Mouse (Mus musculus): ENCODE measurements at regions not wholly inside any gene's neighbourhood (a gene's known extent, or its start where the extent isn't known, plus 50 kb on each side); places are given as distances from the start of the nearest gene placed in this dataset.

- no peak for DNase-seq (ENCODE audit: low read depth, low spot score)
These were observed 103.1 kb upstream of the Slc22a12 start for GRCm38 (mm10) chr19:6645912-6646311.

DNA sequence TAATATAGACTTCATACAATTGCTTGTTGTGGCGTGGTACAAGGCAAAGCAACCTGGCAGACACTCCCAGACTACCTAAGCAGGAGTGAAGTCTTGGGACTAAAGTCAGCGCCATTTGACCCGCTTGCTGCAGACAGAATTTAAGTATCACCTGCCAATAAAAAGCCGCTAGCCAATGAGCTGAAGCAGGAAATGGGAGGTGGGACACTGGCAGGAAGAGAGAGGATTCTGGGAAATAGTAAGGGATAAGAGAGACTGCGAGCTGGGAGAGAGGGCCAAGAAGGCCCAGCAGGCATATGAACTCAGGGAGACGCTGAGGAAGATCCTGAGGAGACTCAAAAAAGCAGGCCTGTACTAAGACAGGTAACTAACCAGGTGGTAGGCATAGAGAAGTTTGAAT, 102.0 kb upstream of the Slc22a12 start:
- DNase-seq (ENCODE audit: low read depth, low spot score), result no peak

DNA sequence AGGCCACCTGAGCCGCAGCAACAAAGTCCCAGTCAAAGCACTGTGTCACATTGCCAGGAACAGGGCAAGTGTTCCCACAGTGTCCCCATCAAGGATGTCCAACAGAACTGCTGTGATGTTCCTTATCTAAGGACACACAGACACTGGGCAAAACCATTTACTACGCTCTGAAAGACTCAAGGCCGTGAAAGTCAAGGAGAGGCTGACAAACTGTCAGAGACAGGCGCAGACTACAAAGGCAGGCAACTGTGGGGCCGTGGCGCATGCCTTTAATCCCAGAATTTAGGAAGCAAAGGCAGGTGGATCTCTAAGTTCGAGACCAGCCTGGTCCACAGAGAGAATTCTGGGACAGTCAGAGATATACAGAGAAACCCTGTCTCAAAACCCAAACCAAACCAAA, 96.8 kb upstream of the Slc22a12 start:
- DNase-seq (ENCODE audit: low read depth, low spot score), result no peak

- no peak for DNase-seq (ENCODE audit: low read depth, low spot score)
These were observed 90.6 kb upstream of the Slc22a12 start for GRCm38 (mm10) chr19:6633400-6633799.

DNA sequence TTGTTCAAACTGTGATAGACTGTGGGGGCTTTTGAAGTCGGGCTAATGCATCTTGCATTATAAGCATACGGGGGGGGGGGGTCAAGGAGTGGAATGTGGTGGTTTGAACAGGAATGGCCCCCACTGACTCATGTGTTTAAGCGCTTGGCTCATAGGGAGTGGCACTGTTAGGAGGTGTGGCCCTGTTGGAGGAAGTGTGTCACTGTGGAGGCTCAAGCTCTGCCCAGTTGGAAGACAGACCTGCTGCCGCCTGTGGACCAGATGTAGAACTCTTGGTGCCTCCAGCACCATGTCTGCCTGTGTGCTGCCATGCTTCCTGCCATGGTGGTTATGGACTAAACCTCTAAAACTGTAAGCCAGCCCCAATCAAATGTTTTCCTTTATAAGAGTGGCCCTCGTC, 89.0 kb upstream of the Slc22a12 start:
- DNase-seq (ENCODE audit: low read depth, low spot score), result no peak

DNA sequence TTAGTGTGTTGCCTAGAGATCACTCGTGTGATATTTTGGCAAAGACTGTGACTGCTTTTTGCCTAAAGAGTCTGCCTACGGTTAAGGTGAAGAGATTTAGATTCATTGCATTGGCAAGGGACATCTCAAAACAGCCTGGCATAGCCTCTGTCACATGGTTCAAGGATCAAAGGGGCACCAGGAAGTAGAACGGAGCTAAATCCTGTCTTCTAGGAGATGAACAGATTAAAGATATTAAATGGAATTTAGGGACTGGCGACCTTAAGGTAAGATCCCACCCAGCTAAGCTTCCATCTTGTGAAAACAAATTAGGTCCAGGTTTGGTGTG, 87.7 kb upstream of the Slc22a12 start:
- DNase-seq (ENCODE audit: low read depth, low spot score), result no peak

DNA sequence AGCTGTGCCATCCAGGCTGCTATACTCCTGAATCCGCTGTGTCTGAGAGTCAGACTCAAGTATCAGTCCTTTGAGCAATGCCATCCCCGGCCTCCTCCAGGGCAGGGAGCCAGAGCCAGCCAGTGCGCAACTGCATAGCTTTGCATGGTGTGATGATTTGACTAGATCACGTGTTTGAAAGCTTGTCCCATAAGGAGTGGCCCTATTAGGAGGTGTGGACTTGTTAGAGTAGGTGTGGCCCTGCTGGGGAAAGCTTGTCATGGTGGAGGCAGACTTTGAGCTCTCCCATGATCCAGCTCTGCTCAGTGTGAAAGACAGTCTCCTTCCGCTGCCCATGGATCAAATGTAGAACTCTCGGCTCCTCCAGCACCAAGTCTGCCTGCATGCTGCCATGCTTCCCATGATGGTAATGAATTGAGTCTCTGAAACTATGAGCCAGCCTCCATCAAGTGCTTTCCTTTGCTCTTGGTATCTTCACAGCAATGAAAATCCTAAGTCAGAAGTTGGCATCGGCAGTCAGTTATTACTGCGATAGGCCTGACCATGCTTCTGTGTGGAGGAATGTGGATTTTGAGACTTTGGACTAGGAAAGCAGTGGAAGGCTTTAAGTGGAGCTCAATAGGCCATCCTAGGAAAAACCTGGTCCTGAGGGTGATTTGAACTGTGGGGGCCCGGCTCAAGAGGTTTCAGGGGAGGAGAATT, 87.2 kb upstream of the Slc22a12 start:
- no peak for DNase-seq (ENCODE audit: low read depth, low spot score)

GRCm38 (mm10) chr19:6625574-6625973, 82.7 kb upstream of the Slc22a12 start:
- DNase-seq (ENCODE audit: low read depth, low spot score), result no peak

DNA sequence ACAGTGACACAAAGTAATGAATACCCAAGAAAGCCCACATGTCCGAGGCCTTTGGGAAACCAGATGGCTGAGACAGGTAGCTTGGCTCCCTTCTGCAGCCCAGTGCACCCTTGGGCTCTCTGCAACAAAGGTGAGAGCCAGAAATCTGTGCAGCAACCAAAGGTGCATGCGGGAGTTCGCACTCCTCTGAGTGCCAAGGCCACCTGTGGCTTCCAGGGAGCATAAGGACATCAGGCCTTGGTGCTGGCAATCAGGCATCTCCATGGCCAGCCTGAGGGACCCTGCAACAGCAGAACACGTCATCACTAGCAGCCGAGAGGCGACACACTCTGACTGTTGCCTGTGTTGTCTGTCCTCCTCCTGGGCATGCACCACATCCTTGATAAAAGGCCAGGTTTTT, 78.2 kb upstream of the Slc22a12 start:
- DNase-seq (ENCODE audit: low read depth, low spot score), result no peak

DNA sequence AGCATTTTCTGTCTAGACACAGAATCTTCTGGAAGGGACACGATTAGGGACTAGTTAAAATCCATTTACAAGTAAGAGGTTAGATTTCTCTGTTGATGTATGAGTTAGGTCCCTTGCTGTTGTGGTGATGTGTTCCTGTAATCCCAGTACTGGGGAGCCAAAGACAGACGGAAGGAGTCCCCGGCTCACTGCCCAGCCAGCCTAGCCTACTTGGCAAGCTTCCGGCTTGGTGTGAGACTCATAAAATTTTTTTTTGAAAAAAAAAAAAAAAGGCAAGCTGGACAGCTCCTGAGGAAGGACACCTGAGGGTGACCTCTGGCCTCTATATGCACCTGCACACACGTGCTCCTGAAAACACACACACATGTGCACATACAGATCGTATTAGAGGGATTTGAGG, 76.7 kb upstream of the Slc22a12 start:
- DNase-seq (ENCODE audit: low read depth, low spot score), result no peak

DNA sequence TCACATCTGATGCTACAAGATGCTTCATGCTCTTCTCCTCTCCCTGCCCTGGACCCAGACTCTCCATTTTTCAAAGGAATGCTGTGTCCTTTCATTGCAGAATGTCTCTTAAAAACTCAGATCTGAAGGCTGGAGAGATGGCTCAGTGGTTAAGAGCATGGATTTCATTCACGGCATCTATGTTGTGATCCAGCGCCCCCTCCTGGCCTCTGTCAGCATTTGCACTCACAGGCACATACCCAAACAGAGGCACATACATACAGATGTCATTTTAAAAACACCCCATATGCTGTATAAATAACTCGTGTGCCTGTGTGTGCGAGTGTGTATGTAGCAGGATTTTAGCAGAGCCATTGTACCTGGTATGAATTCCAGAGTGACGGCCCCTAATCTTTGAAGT, 73.8 kb upstream of the Slc22a12 start:
- DNase-seq (ENCODE audit: low read depth, low spot score), result no peak

DNA sequence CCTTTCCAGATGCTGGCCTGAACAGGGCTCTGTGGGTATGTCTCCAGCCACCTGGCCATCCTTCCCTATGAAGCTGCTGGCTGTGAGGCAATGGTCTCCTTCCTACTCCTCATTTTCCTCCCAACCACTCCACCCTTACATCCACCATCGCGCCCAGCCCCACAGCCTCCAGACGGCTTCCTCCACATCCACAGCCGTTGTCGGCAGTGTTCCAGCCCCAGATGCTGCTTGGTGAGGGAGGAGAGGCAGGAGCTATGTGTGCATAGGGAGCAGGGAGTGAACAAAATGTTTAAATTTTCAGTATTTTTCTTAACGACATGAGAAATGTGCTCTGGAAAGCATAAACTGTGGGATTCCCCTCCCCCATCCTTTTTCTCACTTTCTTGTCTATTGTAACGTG, 69.6 kb upstream of the Slc22a12 start:
- DNase-seq (ENCODE audit: low read depth, low spot score), result no peak

- no peak for DNase-seq (ENCODE audit: low read depth, low spot score)
These were observed 69.1 kb upstream of the Slc22a12 start for GRCm38 (mm10) chr19:6611921-6612320.

- no peak for DNase-seq (ENCODE audit: low read depth, low spot score)
These were observed 67.9 kb upstream of the Slc22a12 start for GRCm38 (mm10) chr19:6610715-6611114.

DNA sequence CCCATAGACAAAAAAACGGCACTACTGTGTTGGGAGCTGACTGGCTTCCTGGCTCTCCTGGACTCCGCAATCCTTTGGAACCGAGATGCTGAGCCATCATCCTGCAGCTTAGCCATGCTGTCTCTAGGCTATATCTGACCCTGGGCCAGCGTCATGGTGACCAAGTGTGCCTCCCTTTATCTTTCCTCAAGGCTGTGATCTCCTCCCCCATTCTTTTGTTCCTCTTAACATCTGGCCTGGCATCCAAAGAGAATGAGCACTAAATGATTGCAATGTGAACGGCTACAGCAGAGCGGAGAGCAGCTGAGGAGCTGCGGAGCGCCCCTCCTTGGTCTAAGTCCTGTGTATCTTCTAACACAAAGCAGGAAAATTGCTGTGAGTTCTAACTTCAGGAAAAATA, 67.2 kb upstream of the Slc22a12 start:
- no peak for DNase-seq (ENCODE audit: low read depth, low spot score)

DNA sequence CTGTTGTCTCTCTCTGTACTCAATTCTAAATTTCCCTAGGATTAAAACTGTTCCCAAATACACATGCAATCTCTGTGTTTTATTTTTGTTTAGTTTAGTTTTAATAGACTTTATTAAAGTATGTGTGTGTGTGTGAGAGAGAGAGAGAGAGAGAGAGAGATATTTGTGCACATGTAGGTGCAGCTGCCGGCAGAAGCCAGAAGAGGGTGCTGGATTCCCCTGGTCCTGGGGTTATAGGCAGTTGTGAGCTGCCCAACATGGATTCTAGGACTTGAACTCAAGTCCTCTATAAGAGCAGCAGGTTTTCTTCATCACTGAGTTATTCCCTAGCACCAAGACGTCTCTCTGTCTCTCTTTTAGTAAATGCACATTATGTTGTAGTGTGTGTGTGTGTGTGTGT, 64.7 kb upstream of the Slc22a12 start:
- DNase-seq (ENCODE audit: low read depth, low spot score), result no peak

- DNase-seq (ENCODE audit: low read depth, low spot score), result no peak
These were observed 63.8 kb upstream of the Slc22a12 start for GRCm38 (mm10) chr19:6606667-6607066.

DNA sequence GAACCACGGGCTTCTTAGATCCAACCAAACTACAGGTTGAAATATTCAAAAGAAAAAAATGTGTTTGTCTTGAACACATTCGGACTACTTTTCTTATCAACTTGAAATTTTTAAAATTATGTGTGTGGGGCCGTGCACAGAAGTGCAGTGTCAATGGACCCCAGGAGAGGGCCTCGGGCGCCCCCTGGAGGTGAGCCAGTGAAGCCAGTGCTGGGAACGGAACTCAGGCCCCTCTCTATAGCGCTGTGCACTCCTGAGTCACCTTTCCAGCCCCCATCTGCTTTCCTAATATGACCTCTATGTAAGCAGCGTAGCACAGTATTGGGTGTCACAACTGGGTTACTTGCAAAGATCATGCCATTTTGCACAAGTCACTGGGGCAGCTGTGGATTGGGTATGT, 61.9 kb upstream of the Slc22a12 start:
- DNase-seq (ENCODE audit: low read depth, low spot score), result no peak

DNA sequence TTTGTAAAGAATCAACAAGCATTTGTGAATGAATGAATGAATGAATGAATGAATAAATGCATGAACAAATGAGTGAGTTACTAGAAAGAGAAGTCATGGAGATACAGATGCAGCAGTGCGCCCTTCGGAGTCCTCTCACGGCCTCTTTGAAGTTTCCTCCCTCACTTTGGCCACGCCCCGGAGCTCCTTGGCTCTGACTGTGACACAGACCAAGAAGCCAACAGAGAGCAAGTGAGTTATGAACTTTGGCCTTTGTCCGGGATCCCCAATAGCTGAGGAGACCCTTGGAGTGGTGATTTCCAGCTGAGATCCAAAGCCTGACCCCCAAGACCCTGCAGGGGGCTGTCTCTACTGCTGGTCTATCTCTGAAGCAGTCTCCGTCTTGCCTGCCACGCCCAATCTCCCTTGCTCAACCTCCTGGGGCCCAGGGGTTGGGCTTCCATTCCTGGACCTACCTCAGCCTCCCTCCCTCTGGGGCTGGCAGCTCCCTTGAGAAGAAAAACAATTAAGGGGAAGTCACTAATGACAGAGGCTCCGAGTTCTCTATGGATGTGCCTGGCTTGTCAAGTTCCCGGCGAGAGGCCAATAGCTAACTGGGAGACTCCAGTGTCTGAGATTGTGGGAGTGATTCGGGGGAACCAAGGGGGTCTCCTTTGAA, 58.2 kb upstream of the Slc22a12 start:
- no peak for DNase-seq (ENCODE audit: low read depth, low spot score)

DNA sequence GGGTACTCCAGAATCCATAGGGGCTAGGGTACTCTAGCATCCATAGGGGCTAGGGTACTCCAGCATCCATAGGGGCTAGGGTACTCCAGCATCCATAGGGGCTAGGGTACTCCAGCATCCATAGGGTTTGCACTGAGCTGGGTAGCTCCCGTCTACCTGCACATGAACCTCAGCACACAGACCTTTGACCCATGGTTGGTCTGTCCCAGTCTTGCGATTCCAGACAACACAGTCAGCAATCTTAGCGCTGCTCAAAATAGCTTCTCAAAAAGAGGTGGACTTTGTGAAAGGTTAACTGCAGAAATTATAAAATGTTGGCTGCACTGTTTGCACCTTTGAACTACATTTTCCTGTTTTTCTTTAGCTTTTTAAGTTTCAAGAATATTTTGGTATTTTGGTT, 56.4 kb upstream of the Slc22a12 start:
- DNase-seq (ENCODE audit: low read depth, low spot score), result no peak

- DNase-seq (ENCODE audit: low read depth, low spot score), result no peak
These were observed 55.4 kb upstream of the Slc22a12 start for GRCm38 (mm10) chr19:6598186-6598585.

DNA sequence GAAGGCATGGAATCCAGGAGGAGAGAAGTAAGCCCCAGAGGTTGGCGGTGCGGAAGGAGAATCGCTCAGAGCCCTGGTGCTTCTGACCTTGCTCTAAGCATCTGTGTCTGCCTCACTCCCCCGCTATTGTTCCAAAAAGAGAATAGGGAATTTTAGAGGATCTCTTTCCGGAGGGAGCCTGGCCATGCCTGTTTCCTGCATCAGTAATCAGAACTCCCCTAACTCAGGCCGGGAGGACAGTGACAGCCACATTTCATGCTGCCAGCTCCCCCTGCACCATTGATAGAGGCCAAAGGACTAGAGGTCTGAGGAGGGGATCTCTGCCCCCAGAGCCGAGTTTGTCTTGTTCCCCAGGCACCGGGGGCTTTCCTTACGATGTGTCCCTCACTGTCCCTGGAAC, 53.0 kb upstream of the Slc22a12 start:
- DNase-seq (ENCODE audit: low read depth, low spot score), result no peak
